Mouse (Mus musculus) neutrophil, adult 5-6 weeks (primary cell): ENCODE data around the gene Plxna1. TPM values are rescaled to one million over a fixed set of nuclear protein-coding genes. Genes with fewer than 3 reads are reported as not detected.

Experiments
- ATAC-seq: fragments of 151-379, 151-347 bp; 2 replicates; pipeline ENCODE4 v1.8.0; 2017; ENCODE audit warnings: mild to moderate bottlenecking, moderate TSS enrichment; ENCODE audit not compliant: insufficient number of reproducible peaks, poor library complexity, low FRiP score, severe bottlenecking; ENCODE audit errors: extremely low read depth
- total RNA-seq: library from RNA; stranded (forward); fragments of 200-1000 nt; gene quantifications from 2 replicates; pipeline ENCODE4 v1.2.3, GENCODE M21; 2017

Plxna1 gene
- total RNA-seq, 1 experiment from 2014 or later, result 1.4 TPM

GRCm38 (mm10) chr6:89291494-89291893 is 70.9 kb downstream of the Plxna1 start:
- ATAC-seq, result no peak

GRCm38 (mm10) chr6:89288156-89288555 is 74.3 kb downstream of the Plxna1 start:
- ATAC-seq, result peak; percentile 69

- ATAC-seq, result peak; percentile 50; the same call in 1 of the 2 replicates
These were observed 75.6 kb downstream of the Plxna1 start for GRCm38 (mm10) chr6:89286700-89287428.

- ATAC-seq, result no peak
These were observed 76.1 kb downstream of the Plxna1 start for GRCm38 (mm10) chr6:89286286-89286655.

GRCm38 (mm10) chr6:89285561-89286285 is 76.7 kb downstream of the Plxna1 start:
- no peak for ATAC-seq

GRCm38 (mm10) chr6:89285116-89285515 is 77.3 kb downstream of the Plxna1 start:
- no peak for ATAC-seq

- ATAC-seq, result no peak
These were observed 79.3 kb downstream of the Plxna1 start for GRCm38 (mm10) chr6:89283095-89283494.

GRCm38 (mm10) chr6:89282626-89283025 is 79.8 kb downstream of the Plxna1 start:
- ATAC-seq, result no peak

- no peak for ATAC-seq
These were observed 80.7 kb downstream of the Plxna1 start for GRCm38 (mm10) chr6:89281492-89282332.

- ATAC-seq, result peak; percentile 71
These were observed 81.9 kb downstream of the Plxna1 start for GRCm38 (mm10) chr6:89280555-89280954.

GRCm38 (mm10) chr6:89271731-89272475 is 90.5 kb downstream of the Plxna1 start:
- ATAC-seq, result no peak

GRCm38 (mm10) chr6:89267181-89267580 is 95.2 kb downstream of the Plxna1 start:
- no peak for ATAC-seq

Other genes starting within 250 kb of the Plxna1 start
- gene Chchd6, start 233.0 kb upstream of the Plxna1 start, total RNA-seq, result 0.58 and 1.6 TPM in 2 replicates